Mouse (Mus musculus): ENCODE measurements around the gene Tpt1. TPM values are rescaled to one million over a fixed set of nuclear protein-coding genes. Genes with fewer than 3 reads are reported as not detected.

Gene Tpt1
- polyA plus RNA-seq, 1 experiment from 2014 or later, result 1,543 TPM

GRCm38 (mm10) chr14:75878980-75879379 is 34.1 kb downstream of the Tpt1 start:
- DNase-seq (ENCODE audit: low spot score), result no peak
- 20% methylated on average over 8 of the region's 8 CpGs for WGBS
- no peak for TF ChIP-seq CTCF (IDR thresholded peaks at IDR 0.05; ENCODE audit: low read depth)
- Histone ChIP-seq H3K4me1 (replicated peaks; ENCODE audit: insufficient read depth, low read length) (no peaks in the 10 kb centered on the region; the same call in 1 of the 2 replicates), H3K36me3 (ENCODE audit: insufficient read depth, low read length) (no peaks in the 10 kb centered on the region), H3K27ac (no peak overlapping the region), H3K4me2 (ENCODE audit: low read length) (no peak overlapping the region), H3K9ac (ENCODE audit: low read depth, low read length) (no peak overlapping the region), H3K9me3 (replicated peaks; ENCODE audit: low read length) (no peaks in the 10 kb centered on the region), H3K27me3 (ENCODE audit: insufficient read depth, low read length) (no peaks in the 10 kb centered on the region), H3K4me3 (replicated peaks; ENCODE audit: low read depth, low read length) (no peak overlapping the region)
- ATAC-seq (replicated peaks; ENCODE audit: low FRiP score, low read depth), result no peak

- H3K36me3 ChIP-seq (ENCODE audit: insufficient read depth, low read length), result no peaks in the 10 kb centered on the region
- H3K9me3 ChIP-seq (replicated peaks; ENCODE audit: low read length), result no peaks in the 10 kb centered on the region
- no peaks in the 10 kb centered on the region; the same call in 1 of the 2 replicates for H3K4me1 ChIP-seq (replicated peaks; ENCODE audit: insufficient read depth, low read length)
- H3K9ac ChIP-seq (ENCODE audit: low read depth, low read length), result no peak overlapping the region
- 32% methylated on average over 4 of the region's 4 CpGs for WGBS
- TF ChIP-seq CTCF (IDR thresholded peaks at IDR 0.05; ENCODE audit: low read depth), result no peak
- ATAC-seq (replicated peaks; ENCODE audit: low FRiP score, low read depth), result no peak
- no peak overlapping the region for H3K4me2 ChIP-seq (ENCODE audit: low read length)
- no peak overlapping the region for H3K4me3 ChIP-seq (replicated peaks; ENCODE audit: low read depth, low read length)
- H3K27me3 ChIP-seq (ENCODE audit: insufficient read depth, low read length), result no peaks in the 10 kb centered on the region
- no peak for DNase-seq (ENCODE audit: low spot score)
- H3K27ac ChIP-seq, result no peak overlapping the region
Measured at GRCm38 (mm10) chr14:75881856-75882255, 37.0 kb downstream of the Tpt1 start.

- no peak overlapping the region for H3K27ac ChIP-seq
- H3K36me3 ChIP-seq (ENCODE audit: insufficient read depth, low read length), result no peaks in the 10 kb centered on the region
- TF ChIP-seq CTCF (IDR thresholded peaks at IDR 0.05; ENCODE audit: low read depth), result 0 out of 2 replicates have a peak, but pooled peaks have one; percentile 7
- WGBS, result 70% methylated on average over 5 of the region's 5 CpGs
- no peaks in the 10 kb centered on the region for H3K9me3 ChIP-seq (replicated peaks; ENCODE audit: low read length)
- H3K4me1 ChIP-seq (replicated peaks; ENCODE audit: insufficient read depth, low read length), result no peaks in the 10 kb centered on the region; the same call in 1 of the 2 replicates
- DNase-seq (ENCODE audit: low spot score) (no peak), ATAC-seq (replicated peaks; ENCODE audit: low FRiP score, low read depth) (no peak)
- no peaks in the 10 kb centered on the region for H3K27me3 ChIP-seq (ENCODE audit: insufficient read depth, low read length)
- no peak overlapping the region for H3K4me3 ChIP-seq (replicated peaks; ENCODE audit: low read depth, low read length)
- H3K4me2 ChIP-seq (ENCODE audit: low read length), result no peak overlapping the region
- H3K9ac ChIP-seq (ENCODE audit: low read depth, low read length), result no peak overlapping the region
Measured at GRCm38 (mm10) chr14:75883330-75883729, 38.4 kb downstream of the Tpt1 start.

GRCm38 (mm10) chr14:75883873-75884272 is 39.0 kb downstream of the Tpt1 start:
- ATAC-seq (replicated peaks; ENCODE audit: low FRiP score, low read depth) (no peak), DNase-seq (ENCODE audit: low spot score) (no peak)
- no peak overlapping the region for H3K9ac ChIP-seq (ENCODE audit: low read depth, low read length)
- no peak overlapping the region for H3K4me2 ChIP-seq (ENCODE audit: low read length)
- H3K4me1 ChIP-seq (replicated peaks; ENCODE audit: insufficient read depth, low read length), result no peaks in the 10 kb centered on the region; the same call in 1 of the 2 replicates
- WGBS, result 72% methylated on average over 5 of the region's 5 CpGs
- H3K27ac ChIP-seq, result no peak overlapping the region
- H3K4me3 ChIP-seq (replicated peaks; ENCODE audit: low read depth, low read length), result no peak overlapping the region
- H3K9me3 ChIP-seq (replicated peaks; ENCODE audit: low read length), result no peaks in the 10 kb centered on the region
- H3K27me3 ChIP-seq (ENCODE audit: insufficient read depth, low read length), result no peaks in the 10 kb centered on the region
- no peak for TF ChIP-seq CTCF (IDR thresholded peaks at IDR 0.05; ENCODE audit: low read depth)
- H3K36me3 ChIP-seq (ENCODE audit: insufficient read depth, low read length), result no peaks in the 10 kb centered on the region

GRCm38 (mm10) chr14:75892118-75892517 is 47.2 kb downstream of the Tpt1 start:
- Histone ChIP-seq H3K4me2 (ENCODE audit: low read length) (no peak overlapping the region), H3K4me3 (replicated peaks; ENCODE audit: low read depth, low read length) (no peak overlapping the region), H3K4me1 (replicated peaks; ENCODE audit: insufficient read depth, low read length) (no peaks in the 10 kb centered on the region; the same call in 1 of the 2 replicates), H3K27ac (no peak overlapping the region), H3K36me3 (ENCODE audit: insufficient read depth, low read length) (0 out of 2 replicates have a peak, but pooled peaks cover 8% of the 10 kb centered on the region), H3K27me3 (ENCODE audit: insufficient read depth, low read length) (no peaks in the 10 kb centered on the region), H3K9me3 (replicated peaks; ENCODE audit: low read length) (no peaks in the 10 kb centered on the region), H3K9ac (ENCODE audit: low read depth, low read length) (no peak overlapping the region)
- no peak for TF ChIP-seq CTCF (IDR thresholded peaks at IDR 0.05; ENCODE audit: low read depth)
- no peak for DNase-seq (ENCODE audit: low spot score)
- WGBS, result 48% methylated on average over 9 of the region's 9 CpGs
- no peak for ATAC-seq (replicated peaks; ENCODE audit: low FRiP score, low read depth)

Other genes starting within 250 kb of the Tpt1 start
- 0.32 and 0.58 TPM in 2 replicates for gene Erich6b, start 202.8 kb upstream of the Tpt1 start, polyA plus RNA-seq (2015; fragmentation: Nextera tagmentation; extraction: Ambion mirVana)
- gene Cog3, start 90.6 kb upstream of the Tpt1 start, polyA plus RNA-seq (2015; fragmentation: Nextera tagmentation; extraction: Ambion mirVana), result 16.3 and 16.6 TPM in 2 replicates
- 22.7 and 24.3 TPM in 2 replicates for gene Slc25a30, start 58.1 kb upstream of the Tpt1 start, polyA plus RNA-seq (2015; fragmentation: Nextera tagmentation; extraction: Ambion mirVana)
- gene Kctd4, start 109.9 kb downstream of the Tpt1 start, polyA plus RNA-seq (2015; fragmentation: Nextera tagmentation; extraction: Ambion mirVana), result 0.20 and 0.24 TPM in 2 replicates
- gene Gtf2f2, start 165.8 kb downstream of the Tpt1 start, polyA plus RNA-seq (2015; fragmentation: Nextera tagmentation; extraction: Ambion mirVana), result 40.3 and 40.4 TPM in 2 replicates

All from kidney, postnatal 0 days (tissue).